Mouse (Mus musculus): ENCODE data around the gene Wbp2nl. TPM values are rescaled to one million over a fixed set of nuclear protein-coding genes. Genes with fewer than 3 reads are reported as not detected.
A peak's percentile ranks its signal among the peaks of the same experiment; 100 is the strongest.

The Wbp2nl gene
- total RNA-seq (2015; ENCODE audit: low replicate concordance): not detected in 2 replicates
- not detected in 2 replicates for total RNA-seq (2017; ENCODE audit: low replicate concordance)

DNA sequence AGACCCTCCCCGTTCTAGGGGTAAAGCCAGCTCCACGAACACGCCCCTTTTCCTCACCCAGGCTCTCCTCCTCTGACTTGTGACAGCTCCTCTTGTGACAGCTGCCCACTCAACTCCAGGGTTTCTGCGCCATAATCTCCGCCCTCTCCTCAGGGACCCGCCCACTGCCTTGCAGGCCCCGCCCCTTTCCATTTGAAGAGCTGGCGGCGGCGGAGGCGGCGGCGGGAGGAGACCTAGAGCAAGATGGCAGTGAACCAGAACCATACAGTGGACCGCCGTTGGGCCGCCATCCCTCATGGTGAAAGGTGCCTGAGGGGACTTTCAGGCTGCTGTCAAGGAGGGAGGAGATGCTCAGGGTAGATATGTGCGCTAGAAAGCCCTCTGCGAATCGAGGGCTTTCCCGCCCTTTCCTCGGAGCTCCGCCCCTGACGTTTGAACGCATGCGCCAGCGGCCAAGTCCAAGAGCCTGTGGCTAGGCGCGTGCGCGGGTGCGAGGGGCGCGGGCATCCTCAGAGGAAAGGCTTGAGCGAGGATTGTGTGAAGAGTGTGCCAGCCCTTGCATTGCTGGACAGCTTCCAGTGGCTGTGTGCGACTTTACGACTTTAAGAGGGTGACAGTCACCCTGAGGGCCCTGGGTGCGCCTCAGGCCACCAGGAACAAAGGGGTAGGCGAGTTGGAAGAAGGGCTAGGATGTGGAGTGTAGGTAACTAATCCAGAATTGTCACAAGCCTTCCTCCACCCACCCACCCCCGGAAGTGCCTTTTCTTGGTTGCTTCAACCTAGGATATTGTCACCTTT, at the start of gene Wbp2nl:
Wbp2nl (plus strand) TSS at position 191 of the 798 bp plus-strand sequence.
- ATAC-seq (replicated peaks; ENCODE audit: low FRiP score, poor library complexity, severe bottlenecking): peak; percentile 57; the same call in 1 of the 2 replicates

DNA sequence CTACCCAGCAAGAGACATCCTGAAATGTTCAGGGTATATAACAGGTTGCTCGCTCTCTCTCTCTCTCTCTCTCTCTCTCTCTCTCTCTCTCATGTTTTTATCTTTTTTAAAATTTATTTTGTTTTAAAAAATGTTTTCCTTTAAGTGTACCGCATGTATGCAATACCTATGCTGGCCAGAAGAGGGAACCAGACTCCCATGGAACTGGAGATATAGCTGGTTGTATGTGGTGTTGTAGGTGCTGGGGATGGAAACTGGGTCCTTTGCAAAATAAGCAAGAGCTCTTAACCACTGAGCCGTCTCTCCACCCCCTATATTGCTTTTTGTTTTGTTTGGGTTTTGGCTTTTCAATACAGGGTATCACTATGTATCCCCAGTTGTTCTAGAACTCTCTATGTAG, 47.2 kb upstream of the Wbp2nl start:
- ATAC-seq (replicated peaks; ENCODE audit: low FRiP score, poor library complexity, severe bottlenecking): no peak

DNA sequence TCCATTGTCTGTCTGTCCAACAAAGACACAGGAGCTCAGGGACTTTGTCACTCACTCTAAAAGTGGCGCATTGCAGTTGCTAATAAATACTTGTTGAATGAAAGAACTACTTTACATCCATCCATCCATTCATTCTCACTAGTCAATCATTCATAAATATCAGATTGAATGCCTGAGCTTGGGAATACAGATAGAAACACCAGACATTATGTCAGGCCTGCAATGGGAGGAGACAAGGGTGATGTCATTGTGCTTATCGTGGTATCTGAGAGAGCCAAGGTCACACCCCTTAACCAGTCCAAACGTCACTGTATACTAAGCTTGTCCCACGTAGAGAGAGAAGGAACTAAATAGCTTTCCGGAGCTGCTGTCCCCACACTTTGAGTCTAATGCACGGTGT, 46.7 kb upstream of the Wbp2nl start, which contains the start of gene 1500009C09Rik:
1500009C09Rik (plus strand) TSS at position 301 of the 400 bp plus-strand sequence.
- no peak for ATAC-seq (replicated peaks; ENCODE audit: low FRiP score, poor library complexity, severe bottlenecking)

DNA sequence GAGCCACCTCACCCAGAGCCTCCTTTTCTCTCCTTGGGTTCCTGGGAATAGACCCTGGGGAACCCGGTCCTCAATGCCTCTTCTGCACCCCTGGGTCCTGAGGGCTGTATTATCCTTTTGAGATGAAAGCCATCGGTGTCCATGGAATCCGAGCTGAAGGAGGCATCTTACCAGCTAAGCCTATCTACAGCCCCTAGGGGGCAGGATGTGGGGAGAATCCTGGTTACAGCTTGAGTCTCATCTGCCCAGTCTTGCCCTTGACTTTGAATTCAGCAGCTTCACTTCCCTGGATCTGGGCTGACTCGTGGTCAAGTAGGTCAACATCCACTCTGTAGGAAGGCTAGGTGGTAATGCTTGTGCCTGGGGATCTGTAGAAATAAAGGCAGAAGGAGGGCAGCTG, 43.5 kb upstream of the Wbp2nl start:
- no peak; the same call in 1 of the 2 replicates for ATAC-seq (replicated peaks; ENCODE audit: low FRiP score, poor library complexity, severe bottlenecking)

DNA sequence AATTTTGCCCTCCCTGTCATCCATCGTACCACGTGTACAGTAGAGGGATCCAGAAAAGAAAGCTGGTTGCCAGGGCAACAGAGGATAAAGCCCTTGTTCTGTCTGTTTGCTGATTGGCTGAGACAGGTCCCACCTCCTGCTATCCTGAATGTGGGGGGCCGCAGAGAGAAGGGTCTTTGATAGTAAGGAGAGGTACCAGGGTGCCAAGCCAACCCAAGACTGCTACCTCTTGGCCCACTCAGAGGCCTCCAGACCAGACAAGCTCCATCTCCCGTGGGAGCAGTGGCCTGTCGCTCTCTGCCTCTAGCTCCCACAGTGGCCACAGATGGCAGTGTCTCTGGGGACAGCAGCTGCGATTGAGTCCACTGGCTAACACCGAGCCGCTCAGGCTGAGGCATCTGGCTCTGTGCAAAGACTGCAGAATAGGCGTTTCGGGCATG, 42.8 kb upstream of the Wbp2nl start:
- no peak for ATAC-seq (replicated peaks; ENCODE audit: low FRiP score, poor library complexity, severe bottlenecking)

DNA sequence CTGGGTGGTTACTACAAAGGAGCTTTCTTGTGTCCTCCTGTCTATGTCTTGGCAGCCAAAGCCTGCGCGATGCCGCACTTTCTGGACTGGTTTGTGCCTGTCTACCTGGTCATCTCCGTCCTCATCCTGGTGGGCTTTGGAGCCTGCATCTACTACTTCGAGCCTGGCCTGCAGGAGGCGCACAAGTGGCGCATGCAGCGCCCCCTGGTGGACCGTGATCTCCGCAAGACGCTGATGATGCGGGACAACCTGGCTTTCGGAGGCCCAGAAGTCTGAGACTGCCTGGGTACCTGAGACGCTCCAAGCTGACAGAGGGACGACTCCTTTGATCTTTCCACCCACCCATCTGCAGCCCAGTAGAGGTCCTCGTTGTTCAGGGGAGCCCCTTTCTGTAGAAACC, 39.2 kb upstream of the Wbp2nl start:
- ATAC-seq (replicated peaks; ENCODE audit: low FRiP score, poor library complexity, severe bottlenecking): peak; percentile 75

DNA sequence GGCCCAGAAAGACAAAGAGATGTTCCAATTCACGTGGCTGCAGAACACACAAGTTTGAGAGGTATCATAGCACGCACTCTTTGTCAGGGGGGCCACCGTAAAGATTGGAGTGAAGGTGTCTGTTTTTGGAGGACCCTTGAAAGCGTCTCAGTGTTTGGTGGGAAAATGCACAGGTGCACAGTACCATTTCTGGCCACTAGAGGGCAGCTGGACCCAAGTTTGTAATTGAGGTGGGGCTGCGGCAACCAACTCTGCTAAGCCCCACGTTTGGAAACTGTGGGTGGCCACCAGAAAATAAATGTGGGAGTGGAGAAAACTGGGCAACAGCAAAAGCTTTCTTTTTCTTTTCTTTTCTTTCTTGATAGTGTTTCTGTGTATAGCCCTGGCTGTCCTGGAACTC, 32.4 kb upstream of the Wbp2nl start:
- ATAC-seq (replicated peaks; ENCODE audit: low FRiP score, poor library complexity, severe bottlenecking): peak; percentile 71; the same call in 1 of the 2 replicates

DNA sequence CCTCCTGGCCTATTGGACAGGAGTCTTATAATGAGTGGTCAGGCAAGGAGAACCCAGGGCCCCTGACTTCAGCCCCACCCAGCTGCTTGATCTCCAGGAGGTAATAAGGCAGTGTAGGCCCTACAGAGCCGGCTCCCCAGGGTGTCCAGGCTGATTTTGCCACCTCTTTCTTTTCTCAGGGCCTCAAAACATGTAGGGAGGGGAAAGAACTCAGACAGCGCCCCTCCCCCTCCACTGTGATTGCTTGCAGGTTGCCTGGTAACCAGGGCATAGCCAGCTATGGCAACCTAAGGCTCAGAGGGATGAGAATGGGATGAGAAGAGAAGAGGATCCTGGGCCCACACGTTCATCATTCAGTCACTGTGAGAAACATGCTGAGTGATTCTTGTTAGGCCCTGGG, 30.6 kb upstream of the Wbp2nl start:
- no peak for ATAC-seq (replicated peaks; ENCODE audit: low FRiP score, poor library complexity, severe bottlenecking)

DNA sequence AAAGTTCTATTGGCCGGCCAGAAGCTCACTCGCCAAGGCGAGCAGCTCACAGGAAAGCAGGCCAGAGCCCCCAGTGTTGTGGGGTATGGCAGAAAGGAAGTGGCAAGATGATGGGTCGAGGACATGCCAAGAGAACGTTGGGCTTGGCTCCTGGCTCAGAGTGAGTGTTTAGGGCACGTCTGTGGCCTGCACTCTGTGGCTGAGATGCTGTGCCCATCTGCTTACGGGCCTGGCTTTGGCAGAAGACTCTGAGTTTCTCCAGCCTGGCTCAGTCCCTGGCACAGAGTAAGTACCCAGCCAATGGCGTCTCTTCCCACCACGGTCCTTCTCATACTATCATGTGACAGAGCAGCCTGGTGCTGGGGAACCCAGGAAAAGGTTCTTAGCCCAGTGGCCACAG, 30.0 kb upstream of the Wbp2nl start:
- no peak for ATAC-seq (replicated peaks; ENCODE audit: low FRiP score, poor library complexity, severe bottlenecking)

DNA sequence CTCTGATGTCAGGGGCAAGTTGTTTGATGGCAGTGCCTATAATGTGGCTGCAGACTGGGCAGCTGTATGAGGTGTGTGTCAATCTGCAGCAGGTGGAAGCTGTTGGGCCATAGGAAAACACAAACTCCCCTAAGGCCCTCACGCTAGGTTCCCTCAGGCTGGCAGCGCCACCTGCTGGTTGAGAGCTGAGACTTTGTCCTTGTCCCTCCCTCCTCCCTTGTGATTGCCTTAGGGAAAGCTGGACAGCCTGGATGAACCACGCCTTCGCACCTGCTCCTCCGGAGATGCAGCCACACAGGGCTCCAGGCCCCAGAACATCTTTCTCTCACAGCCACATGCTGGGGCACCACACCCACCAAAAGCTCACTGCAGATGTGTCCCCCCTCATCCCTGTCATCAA, 27.6 kb upstream of the Wbp2nl start:
- ATAC-seq (replicated peaks; ENCODE audit: low FRiP score, poor library complexity, severe bottlenecking): peak; percentile 68

DNA sequence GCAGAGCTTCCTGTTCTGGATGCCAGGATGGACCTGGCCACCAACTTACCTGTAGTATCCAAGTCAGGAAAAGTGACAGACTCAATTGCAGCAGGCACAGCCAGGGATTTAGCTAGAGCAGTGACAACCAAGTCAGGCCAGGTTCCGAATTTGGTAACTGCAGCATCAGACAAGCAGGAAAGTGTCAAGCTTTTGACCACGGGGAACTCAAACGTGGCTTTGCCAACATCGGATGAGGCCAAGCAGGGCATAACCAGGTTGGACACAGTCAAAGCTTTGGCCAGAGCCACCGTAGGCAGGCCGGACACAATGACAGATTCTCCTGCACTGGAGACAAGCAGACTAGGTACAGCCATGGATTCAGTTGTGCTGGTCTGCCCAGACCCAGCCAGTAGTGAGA, 26.5 kb upstream of the Wbp2nl start:
- ATAC-seq (replicated peaks; ENCODE audit: low FRiP score, poor library complexity, severe bottlenecking): no peak

DNA sequence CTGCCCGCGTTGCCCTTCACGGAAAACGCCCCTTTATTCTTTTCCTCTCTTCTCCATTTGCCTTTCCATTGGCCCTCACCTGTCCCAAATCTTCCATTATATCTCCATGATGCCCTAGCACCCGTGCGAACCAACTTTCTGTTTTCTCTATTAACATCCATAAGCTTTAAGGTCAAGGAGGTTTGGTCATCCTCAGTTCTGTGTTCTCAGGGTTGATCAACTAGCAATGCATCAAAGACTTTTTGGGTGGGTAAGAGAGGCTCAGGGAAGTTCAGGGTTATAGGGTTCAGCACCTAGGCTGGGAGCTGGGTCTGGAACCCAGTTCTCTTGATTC, 24.2 kb upstream of the Wbp2nl start, which contains the start of gene Sept3:
Sept3 (plus strand) TSS at position 301 of the 334 bp plus-strand sequence.
- no peak for ATAC-seq (replicated peaks; ENCODE audit: low FRiP score, poor library complexity, severe bottlenecking)

DNA sequence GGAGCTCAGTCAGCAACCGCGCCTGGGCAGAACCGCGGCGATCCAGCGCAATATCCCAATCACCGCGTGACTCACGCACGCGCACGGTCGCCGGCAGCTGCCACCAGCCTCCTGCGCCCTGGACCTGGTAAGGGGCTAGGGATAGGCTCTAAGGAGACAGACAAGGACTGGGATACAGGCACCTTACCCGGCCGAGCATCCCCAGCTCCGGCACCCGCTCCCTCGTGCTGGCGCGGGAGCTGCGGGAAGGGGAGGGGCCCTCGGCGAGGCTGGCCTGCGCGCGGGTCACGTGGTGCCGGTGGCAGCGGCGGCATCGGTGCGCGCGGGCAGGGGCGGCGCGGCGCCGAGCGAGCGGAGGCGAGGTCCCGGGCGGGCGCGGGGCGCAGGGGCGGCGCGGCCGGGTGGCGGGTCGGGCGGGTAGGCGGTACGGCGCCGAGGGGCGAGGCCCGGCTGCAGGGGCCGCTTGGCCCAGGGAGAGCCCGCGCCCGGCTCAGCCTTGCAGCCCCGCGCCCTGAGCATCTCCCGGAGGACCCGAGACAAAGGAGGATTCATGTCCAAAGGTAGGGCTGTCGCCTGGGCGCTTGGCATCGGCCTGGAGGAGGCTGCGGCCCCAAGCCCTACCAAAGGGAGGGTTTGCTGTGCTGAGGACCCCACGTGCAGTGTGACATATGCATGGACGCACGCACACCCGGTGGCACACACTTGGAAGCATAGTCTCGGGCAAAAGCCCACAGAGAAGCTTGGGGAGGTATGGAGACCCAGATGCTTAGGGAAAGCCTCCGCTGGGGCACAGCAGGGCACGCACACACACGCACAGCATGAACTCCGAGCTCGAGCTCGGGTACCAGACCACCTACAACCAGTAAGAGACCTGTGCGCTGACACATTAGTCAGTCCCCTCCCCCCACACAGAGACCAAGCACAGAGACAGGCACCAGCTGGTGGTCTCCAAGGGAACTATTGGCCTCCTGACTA, 23.5 kb upstream of the Wbp2nl start:
- ATAC-seq (replicated peaks; ENCODE audit: low FRiP score, poor library complexity, severe bottlenecking): no peak

DNA sequence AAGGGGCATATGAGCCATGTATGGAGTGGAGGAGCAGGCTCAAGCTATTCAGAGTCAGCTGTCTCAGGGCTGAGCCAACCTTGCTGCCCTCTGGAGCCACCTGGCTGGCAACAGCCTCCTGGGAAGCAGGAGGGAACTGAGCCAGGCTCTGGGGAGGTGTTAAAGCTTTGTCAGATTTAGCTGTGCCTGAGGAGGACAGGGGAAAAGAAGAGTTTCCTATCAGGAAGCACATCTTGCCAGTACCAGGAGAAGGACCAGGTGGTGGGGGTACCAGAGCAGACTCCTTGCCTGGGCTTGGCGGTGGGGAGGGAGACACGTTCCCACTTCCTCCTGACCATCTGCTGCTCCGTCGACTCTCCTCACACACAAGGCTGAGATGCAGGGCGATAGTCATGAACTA, 21.2 kb upstream of the Wbp2nl start:
- ATAC-seq (replicated peaks; ENCODE audit: low FRiP score, poor library complexity, severe bottlenecking): no peak

DNA sequence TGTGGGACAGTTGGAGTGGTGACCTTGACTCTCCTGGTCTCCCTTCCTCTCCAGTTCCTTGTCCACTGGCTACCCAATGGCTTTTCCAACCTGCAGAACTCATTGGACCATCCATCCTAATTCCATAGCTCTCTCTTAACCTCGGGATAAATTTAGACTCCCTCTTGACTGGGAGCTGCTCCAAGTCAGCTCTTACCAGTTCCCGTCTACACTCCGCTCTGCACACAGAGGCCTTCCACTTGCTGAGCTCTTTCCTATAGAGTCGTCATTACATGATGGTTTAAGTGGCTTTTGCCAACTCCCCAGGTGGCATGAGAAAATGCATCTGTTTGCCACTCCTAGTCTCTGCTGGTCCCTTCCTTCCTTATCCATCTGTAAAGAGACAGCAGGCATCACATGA, 18.1 kb upstream of the Wbp2nl start:
- ATAC-seq (replicated peaks; ENCODE audit: low FRiP score, poor library complexity, severe bottlenecking): no peak

DNA sequence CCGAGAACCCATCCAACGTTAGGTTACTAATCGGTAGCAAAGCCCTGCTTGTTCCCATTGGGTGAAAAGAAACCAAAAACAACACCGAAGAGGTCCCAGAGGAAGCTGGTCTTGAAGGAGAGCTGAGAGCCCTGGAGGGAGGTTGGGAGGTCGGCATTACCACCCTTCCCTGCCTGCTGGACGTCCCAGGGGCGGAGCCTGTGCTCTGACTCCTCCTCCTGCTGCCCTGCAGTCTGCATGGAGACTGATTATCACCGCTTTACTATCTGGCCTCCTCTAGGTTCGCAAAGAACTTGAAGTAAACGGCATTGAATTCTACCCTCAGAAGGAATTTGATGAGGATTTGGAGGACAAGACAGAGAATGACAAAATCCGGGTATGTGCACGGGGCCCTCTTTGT, 12.6 kb upstream of the Wbp2nl start:
- ATAC-seq (replicated peaks; ENCODE audit: low FRiP score, poor library complexity, severe bottlenecking): no peak; the same call in 1 of the 2 replicates

DNA sequence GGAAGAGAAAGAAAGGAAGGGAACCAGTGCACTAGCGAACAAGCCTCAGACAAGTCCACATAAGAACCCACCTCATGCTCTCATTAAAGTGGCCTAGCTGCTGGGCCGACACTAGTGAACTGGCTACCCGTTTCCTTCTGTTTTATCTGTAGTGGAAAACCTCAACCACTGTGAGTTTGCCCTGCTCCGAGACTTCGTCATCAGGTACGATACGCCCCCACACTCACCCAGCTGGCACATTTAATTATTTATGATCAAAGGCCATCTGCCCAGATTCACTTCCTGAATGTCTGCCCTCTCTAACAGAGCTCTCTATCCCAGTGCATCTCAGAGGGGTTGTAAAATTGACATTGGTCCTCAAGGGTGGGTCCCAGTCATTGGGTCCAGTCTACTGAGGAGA, 8.5 kb upstream of the Wbp2nl start:
- ATAC-seq (replicated peaks; ENCODE audit: low FRiP score, poor library complexity, severe bottlenecking): no peak

DNA sequence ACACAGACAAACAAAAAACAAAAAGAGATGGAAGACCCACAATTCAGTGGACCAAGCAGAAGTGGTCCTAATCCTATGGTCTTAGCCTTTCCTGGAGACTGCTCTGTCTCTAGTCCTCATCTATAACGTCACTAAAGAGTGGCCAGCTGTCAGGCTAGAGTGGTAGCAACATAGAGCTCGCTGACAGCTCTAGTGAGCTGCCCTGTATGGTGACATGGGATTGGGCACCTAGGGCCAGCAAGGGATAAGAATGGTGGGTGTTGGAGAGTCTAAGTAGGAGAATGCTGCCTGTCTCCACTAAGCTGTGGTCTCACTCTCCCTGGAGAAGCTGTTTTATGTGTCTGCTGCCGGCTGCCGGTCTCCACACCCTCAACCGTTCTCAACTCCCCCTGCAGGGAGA, 5.9 kb upstream of the Wbp2nl start:
- no peak for ATAC-seq (replicated peaks; ENCODE audit: low FRiP score, poor library complexity, severe bottlenecking)

DNA sequence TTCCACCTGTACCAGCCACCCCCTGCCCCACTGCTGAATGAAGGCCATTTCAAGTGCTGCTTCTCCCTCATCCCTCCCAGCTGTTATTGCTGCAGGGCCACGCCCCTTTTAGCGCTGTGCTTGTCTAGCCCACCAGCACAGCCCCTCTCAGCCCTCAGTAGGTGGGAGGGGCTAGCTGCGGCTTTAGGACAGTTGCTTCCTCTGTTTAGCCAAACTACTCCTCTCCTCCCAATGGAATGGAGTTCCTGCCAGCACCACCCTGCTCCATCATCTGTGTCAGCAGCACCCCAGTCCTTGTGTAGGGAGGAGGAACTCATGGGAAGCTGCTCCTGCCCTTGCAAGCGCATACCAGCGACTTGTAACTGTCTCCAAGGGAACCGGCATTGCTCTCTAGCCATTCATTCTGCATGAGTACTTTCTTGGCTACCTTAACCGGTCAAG, 5.5 kb upstream of the Wbp2nl start:
- no peak for ATAC-seq (replicated peaks; ENCODE audit: low FRiP score, poor library complexity, severe bottlenecking)

DNA sequence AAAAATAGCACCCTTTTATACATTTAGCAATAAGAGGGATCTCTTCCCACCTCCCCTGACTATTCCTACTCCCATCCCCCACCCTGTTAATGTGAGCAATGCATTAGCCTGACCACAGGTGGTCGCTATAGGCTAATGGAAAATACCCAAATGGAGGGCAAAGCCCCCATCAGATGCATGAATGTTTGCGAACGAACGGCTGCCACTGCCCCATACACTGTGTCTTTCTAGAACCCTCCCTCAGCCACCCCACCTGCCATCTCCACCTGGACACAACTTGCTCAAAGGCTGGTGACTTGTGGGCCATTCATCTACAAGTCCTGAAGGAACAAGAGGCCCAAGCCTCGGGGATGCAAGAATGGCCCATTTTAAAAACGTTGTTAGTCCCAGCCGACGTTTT, 4.7 kb upstream of the Wbp2nl start:
- 0 out of 2 replicates have a peak, but pooled peaks have one; percentile 7 for ATAC-seq (replicated peaks; ENCODE audit: low FRiP score, poor library complexity, severe bottlenecking)
